Mouse (Mus musculus): ENCODE results near the gene Ldlr.
"Not testable (repeated sequence)": the region's sequence is repeated elsewhere in the genome, so short reads cannot be mapped to it uniquely, and the experiment has no call there.

Ldlr gene

DNA sequence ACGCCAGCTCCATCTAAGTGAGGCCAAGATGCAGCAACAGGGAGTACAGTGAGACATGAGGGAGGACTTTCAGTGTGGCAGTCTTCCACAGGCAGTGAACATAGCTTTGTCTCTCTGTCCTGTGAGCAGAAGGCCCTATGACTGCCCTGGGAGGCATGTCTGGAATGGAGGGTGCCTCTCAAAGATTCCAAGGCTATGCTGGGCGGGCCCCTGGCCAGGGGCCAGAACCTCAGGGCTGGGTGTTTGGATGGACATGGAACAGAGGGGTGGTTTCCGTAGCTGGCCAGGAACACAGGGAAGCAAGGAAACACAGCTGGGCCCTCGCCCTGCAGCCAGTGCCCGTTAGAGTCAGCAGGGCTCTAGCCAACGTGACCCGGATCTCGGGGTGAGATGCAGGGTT lies 68.6 kb downstream of the Ldlr start:
- no peak for DNase-seq (ENCODE audit: low read depth)

DNA sequence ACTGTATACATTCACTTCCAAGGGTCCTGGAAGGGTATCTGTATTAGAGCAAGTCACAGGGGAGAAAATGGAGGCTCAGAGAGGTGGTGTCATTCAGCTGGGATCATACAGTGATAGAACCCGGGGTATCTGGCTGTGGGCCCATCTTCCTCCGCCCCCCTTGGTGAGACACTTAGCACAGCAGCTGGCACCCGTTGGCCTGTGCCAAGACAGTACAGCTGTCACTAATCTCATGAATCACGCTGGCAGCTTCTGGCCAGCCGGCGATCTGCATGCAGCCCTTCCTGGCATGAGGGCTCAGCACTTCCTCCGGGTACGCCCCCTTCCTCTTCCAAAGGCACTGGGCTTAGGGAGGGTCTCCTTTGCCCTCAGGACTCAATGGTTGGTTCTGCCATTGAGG lies 69.4 kb downstream of the Ldlr start:
- no peak for DNase-seq (ENCODE audit: low read depth)

DNA sequence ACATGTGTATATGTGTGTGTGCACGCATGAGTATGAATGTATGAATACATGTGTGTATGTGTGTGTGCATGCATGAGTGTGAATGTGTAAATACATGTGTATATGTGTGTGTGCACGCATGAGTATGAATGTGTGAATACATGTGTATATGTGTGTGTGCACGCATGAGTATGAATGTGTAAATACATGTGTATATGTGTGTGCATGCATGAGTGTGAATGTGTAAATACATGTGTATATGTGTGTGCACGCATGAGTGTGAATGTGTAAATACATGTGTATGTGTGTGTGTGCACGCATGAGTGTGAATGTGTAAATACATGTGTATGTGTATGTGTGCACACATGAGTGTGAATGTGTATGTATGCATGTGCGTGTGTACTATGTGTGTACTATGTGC lies 70.2 kb downstream of the Ldlr start:
- DNase-seq (ENCODE audit: low read depth): not testable (repeated sequence)

DNA sequence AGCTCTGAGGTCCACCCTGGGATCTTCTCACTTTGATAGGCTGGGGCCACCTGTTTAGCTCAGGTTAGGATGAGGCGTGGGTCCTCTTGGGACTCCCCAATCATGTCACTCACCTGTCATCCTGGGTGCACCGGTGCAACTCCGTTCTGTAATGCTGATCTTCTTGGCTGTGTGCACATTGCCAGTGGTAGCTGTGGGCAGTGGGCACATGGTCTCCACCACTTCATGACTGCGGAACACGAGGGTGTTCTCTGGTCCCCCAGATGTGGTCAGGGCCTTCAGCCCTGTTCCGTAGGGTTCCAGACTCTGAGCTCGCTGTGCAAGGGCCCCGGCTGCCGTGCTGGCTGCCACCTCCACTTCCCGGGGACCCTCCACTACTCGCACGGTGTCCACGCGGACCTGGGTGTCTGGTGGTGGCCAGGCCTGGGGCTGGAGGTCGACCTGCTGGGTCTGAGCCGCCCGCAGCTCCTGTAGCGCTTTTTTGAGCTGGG lies 71.1 kb downstream of the Ldlr start:
- no peak for DNase-seq (ENCODE audit: low read depth)

DNA sequence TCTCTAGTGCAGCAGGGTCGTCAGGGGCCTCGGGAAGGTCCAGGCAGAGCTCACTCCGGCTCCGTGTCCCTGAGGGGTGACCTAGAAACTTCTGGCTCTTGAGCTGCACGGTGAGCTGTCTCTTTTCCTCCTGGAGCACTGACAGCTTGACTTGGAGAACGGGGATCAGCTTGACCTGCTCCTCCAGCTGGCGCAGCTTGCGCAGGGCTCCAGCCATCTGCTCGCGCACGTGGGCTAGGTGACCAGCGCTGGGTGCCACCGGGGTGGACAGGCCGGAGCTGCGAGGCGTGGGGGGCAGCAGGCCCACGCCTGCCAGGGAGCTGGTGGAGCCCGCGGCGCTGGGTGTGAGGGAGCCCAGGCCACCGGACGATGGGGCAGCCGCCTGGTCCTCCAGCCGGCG lies 71.6 kb downstream of the Ldlr start:
- DNase-seq (ENCODE audit: low read depth): no peak

DNA sequence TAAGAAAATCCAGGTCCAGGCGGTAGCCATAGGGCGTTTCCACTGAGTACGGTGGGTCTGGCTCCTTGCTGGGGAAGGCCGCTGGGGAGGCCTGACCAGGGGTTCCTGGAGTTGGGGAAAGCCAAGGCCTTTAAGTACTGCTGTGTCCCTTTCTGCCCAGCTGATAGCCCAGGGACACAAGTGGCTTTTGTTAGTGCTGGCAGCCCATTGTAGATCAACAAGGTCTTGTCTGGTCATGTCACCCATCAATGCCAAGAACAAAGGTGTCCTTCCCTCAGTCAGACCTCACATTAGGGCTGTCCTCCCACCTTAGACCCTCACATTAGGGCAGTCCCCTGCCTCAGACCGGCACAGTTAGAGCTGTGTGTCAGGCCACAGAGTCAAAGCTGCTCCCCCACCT lies 72.3 kb downstream of the Ldlr start:
- no peak for DNase-seq (ENCODE audit: low read depth)

DNA sequence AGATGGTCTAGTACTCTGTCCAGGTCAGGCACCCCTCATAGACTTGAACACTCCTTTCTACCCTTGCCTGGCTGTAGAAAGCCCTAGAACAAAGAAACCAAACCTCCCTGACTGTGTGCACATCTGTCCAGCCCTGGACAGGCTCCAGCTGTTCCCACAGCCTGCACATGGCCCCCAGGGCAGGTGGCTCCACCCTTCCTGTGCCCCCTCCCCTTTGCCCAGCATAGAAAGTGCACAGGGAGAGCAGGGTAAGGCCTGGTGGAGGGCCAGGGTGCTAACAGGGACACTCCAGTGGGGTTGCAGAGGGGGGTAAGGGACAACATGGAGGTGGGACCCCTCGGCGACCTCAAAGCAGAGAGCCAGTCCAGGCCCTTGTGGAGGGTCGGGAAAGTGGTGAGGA lies 73.0 kb downstream of the Ldlr start:
- no peak for DNase-seq (ENCODE audit: low read depth)

DNA sequence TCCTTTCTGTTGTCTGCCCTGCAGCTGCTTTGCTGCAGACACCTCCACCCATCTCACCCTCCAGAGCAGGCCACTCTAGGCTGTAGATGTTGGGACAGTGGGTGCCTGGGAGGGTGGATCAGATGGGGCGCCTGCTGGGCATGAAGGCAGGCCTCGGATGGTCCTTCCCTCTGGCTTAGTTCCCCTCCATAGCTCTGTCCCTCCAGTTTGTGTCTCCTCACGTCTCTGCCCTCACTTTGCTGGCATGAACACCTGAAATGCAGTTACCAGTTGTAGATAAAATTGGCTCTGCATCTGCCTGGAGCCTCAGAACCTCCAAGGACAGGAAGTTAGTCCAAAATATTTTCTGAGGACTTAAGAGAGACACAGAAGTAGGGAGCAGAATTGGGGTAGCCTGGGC lies 73.6 kb downstream of the Ldlr start:
- no peak for DNase-seq (ENCODE audit: low read depth)

DNA sequence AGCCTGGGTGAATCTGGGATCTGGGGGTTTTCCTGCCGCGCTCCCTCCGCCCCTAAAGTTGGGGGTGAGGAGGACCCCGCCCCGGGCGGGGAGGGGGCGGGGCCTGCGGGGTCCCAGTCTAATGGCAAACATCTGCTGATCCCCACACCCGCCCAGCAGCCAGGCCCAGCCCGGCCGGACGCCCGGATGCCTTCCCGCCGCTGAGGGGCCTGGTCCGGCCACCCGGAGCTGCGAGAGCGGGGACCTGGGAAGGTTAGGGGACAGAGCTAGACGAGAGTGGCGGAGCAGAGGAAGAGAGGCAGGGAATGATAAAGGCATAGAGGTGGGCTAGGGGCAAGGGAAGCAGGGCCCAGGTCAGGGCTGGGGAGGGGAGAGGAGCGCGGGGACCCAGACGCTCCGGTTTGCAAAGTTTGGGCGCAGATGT lies 74.7 kb downstream of the Ldlr start:
- no peak for DNase-seq (ENCODE audit: low read depth)

DNA sequence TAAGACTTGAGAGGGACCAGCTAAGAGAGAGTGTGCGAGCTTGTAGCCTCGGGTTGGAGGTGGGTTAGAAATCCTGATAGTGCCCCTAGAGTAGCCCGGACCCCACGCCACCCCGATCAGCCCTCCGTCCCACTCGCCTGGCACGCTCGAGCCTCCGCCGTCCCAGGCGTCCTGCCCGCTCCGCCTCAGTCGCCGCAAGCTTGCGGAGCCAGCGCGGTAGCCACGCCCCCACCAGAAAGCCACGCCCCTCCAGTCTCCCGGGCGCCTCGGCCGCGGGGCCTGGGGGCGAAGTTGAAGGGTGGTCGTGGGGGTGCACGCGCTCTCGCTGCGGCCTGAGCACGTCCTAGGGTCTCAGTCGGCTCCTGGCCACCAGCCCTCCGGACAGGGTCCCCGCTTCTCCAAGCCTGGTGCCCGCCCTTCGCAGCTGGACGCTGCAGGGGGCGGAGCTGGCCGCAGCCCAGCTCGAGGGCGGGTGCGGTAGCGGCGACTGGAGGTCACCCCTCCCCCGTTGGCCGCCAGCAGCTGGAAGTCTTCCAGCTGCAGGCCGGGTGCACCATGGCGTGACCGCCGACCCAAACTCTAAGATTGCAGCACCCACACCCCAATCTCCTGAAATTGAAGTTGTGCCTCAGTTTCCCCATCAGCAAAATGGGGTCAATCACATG lies 75.2 kb downstream of the Ldlr start, which contains the start of gene Kank2:
Kank2 (minus strand) TSS at position 400 of the 665 bp plus-strand sequence.
- peak; percentile 47 for DNase-seq (ENCODE audit: low read depth)

DNA sequence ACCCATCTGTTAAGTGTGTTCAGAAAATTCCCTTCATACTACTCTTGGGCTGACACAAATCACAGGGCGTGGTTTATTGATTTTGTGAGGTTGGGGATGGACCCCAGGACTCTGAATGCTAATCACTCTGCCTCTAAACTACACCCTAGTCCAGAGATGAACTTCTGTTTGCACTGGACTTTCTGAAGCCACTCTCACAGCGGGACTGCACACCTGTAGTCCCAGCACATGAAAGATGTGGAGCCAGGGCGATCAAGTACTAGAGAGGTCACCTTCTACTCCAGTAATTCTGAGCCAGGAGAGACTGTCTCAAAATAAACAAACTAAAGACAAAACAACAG lies 75.7 kb downstream of the Ldlr start:
- no peak for DNase-seq (ENCODE audit: low read depth)

All from c-Kit-positive CD71-positive TER-119-negative erythroid progenitor cells, embryonic 14.5 days (primary cell).